Mouse (Mus musculus): ENCODE results near the gene Tep1.
"Not testable (repeated sequence)": the region's sequence is repeated elsewhere in the genome, so short reads cannot be mapped to it uniquely, and the experiment has no call there.

Gene Tep1

GRCm38 (mm10) chr14:50866966-50867365, 3.4 kb downstream of the Tep1 start:
- DNase-seq: no peak

GRCm38 (mm10) chr14:50865005-50865404, 5.4 kb downstream of the Tep1 start:
- not testable (repeated sequence) for DNase-seq

GRCm38 (mm10) chr14:50862641-50863040, 7.7 kb downstream of the Tep1 start:
- no peak for DNase-seq

GRCm38 (mm10) chr14:50855788-50856187, 14.6 kb downstream of the Tep1 start:
- no peak for DNase-seq

GRCm38 (mm10) chr14:50837236-50837635, 33.1 kb downstream of the Tep1 start:
- DNase-seq: peak; percentile 18

GRCm38 (mm10) chr14:50834435-50834834, 35.9 kb downstream of the Tep1 start:
- no peak for DNase-seq

- no peak for DNase-seq
Observed at GRCm38 (mm10) chr14:50833964-50834363, 36.4 kb downstream of the Tep1 start.

GRCm38 (mm10) chr14:50829878-50830277, 40.5 kb downstream of the Tep1 start:
- DNase-seq: no peak

GRCm38 (mm10) chr14:50826579-50826978, 43.8 kb downstream of the Tep1 start:
- DNase-seq: no peak

GRCm38 (mm10) chr14:50824219-50824618, 46.1 kb downstream of the Tep1 start:
- no peak for DNase-seq

GRCm38 (mm10) chr14:50823240-50823639, 47.1 kb downstream of the Tep1 start:
- no peak for DNase-seq

GRCm38 (mm10) chr14:50813060-50813459, 57.3 kb downstream of the Tep1 start:
- DNase-seq: no peak

- DNase-seq: peak; percentile 88
Observed at GRCm38 (mm10) chr14:50807487-50808072, 62.8 kb downstream of the Tep1 start, which contains the start of the genes Ccnb1ip1 and Parp2. Gene Ccnb1ip1, minus strand, starts transcription at chr14:50807732. Gene Parp2, plus strand, starts transcription at chr14:50807841.

GRCm38 (mm10) chr14:50806469-50806868, 63.9 kb downstream of the Tep1 start:
- not testable (repeated sequence) for DNase-seq

GRCm38 (mm10) chr14:50804683-50805082, 65.7 kb downstream of the Tep1 start:
- no peak for DNase-seq

GRCm38 (mm10) chr14:50802843-50803562, 67.4 kb downstream of the Tep1 start:
- DNase-seq: no peak

- no peak for DNase-seq
Observed at GRCm38 (mm10) chr14:50802441-50802840, 67.9 kb downstream of the Tep1 start.

- peak; percentile 13 for DNase-seq
Observed at GRCm38 (mm10) chr14:50799502-50800259, 70.7 kb downstream of the Tep1 start.

GRCm38 (mm10) chr14:50798512-50798911, 71.8 kb downstream of the Tep1 start:
- DNase-seq: no peak

GRCm38 (mm10) chr14:50796464-50796863, 73.9 kb downstream of the Tep1 start:
- no peak for DNase-seq

GRCm38 (mm10) chr14:50795965-50796364, 74.4 kb downstream of the Tep1 start:
- no peak for DNase-seq

GRCm38 (mm10) chr14:50795261-50795935, 75.0 kb downstream of the Tep1 start:
- DNase-seq: no peak

- no peak for DNase-seq
Observed at GRCm38 (mm10) chr14:50788157-50788556, 82.2 kb downstream of the Tep1 start.
